Mouse (Mus musculus) midbrain, embryonic 12.5 days (tissue): Measurements from ENCODE around the gene Rims1. TPM values are rescaled to one million over a fixed set of nuclear protein-coding genes. Genes with fewer than 3 reads are reported as not detected.

ENCODE experiments used
- ATAC-seq: fragments of 200-750 bp; cut with Nextera tagmentation; 2 replicates; pipeline ENCODE4 v1.8.0; 2017; ENCODE audit warnings: low read depth, moderate TSS enrichment, moderate library complexity; ENCODE audit not compliant: low FRiP score
- H3K27ac ChIP-seq: fragments of 300-500 bp; sonication (generic); replicated peaks from 2 replicates; pipeline ENCODE4 v1.5.1; 2016; ENCODE audit warnings: mild to moderate bottlenecking
- H3K27me3 ChIP-seq: fragments of 300-500 bp; sonication (generic); 2 replicates; pipeline ENCODE4 v1.6.1; 2016; ENCODE audit warnings: mild to moderate bottlenecking
- H3K36me3 ChIP-seq: fragments of 300-500 bp; sonication (generic); 2 replicates; pipeline ENCODE4 v1.6.1; 2016
- H3K4me1 ChIP-seq: fragments of 300-500 bp; sonication (generic); 2 replicates; pipeline ENCODE4 v1.6.1; 2016
- H3K4me2 ChIP-seq: fragments of 300-500 bp; sonication (generic); replicated peaks from 2 replicates; pipeline ENCODE4 v1.6.1; 2016; ENCODE audit warnings: mild to moderate bottlenecking, moderate library complexity
- H3K4me3 ChIP-seq: fragments of 300-500 bp; sonication (generic); 2 replicates; pipeline ENCODE4 v1.5.1; 2016; ENCODE audit warnings: mild to moderate bottlenecking
- H3K9ac ChIP-seq: fragments of 300-500 bp; sonication (generic); replicated peaks from 2 replicates; pipeline ENCODE4 v1.6.1; 2016; ENCODE audit warnings: mild to moderate bottlenecking, moderate library complexity
- H3K9me3 ChIP-seq: fragments of 300-500 bp; sonication (generic); 2 replicates; pipeline ENCODE4 v1.6.1; 2016; ENCODE audit warnings: mild to moderate bottlenecking
- WGBS: fragments of 180-500 bp; shearing (Covaris S2); methylation state at CpG from one replicate; pipeline ENCODE4 v1.1.7; 2016; 5-methylcytosine and 5-hydroxymethylcytosine counted together
- polyA plus RNA-seq: library from polyadenylated mRNA; unstranded; fragments of >200 nt; fragmentation: Nextera tagmentation; extraction: Ambion mirVana; gene quantifications from 2 replicates; pipeline ENCODE4 v1.2.1, GENCODE M21; 2016

Rims1 gene
- polyA plus RNA-seq, 1 experiment from 2014 or later: 7.3 TPM

- Histone ChIP-seq H3K4me2 (no peak overlapping the region), H3K4me1 (no peaks in the 10 kb centered on the region; the same call in 1 of the 2 replicates), H3K27me3 (no peaks in the 10 kb centered on the region), H3K9me3 (no peaks in the 10 kb centered on the region), H3K27ac (0 out of 2 replicates have a peak overlapping the region, but pooled peaks have one; percentile 15), H3K4me3 (no peak overlapping the region), H3K36me3 (no peaks in the 10 kb centered on the region), H3K9ac (no peak overlapping the region)
- peak; percentile 38; the same call in 1 of the 2 replicates for ATAC-seq
- 72% methylated on average over 8 of the region's 8 CpGs for WGBS
These were observed 176.8 kb downstream of the Rims1 start for GRCm38 (mm10) chr1:22629011-22629410.

GRCm38 (mm10) chr1:22627013-22627412 lies 178.8 kb downstream of the Rims1 start:
- H3K27me3 ChIP-seq: no peaks in the 10 kb centered on the region
- H3K4me3 ChIP-seq: no peak overlapping the region
- H3K9me3 ChIP-seq: no peaks in the 10 kb centered on the region
- H3K4me1 ChIP-seq: no peaks in the 10 kb centered on the region; the same call in 1 of the 2 replicates
- H3K9ac ChIP-seq: no peak overlapping the region
- no peak overlapping the region for H3K4me2 ChIP-seq
- no peak overlapping the region for H3K27ac ChIP-seq
- 56% methylated on average over 5 of the region's 5 CpGs for WGBS
- ATAC-seq: 0 out of 2 replicates have a peak, but pooled peaks have one; percentile 38
- H3K36me3 ChIP-seq: no peaks in the 10 kb centered on the region

GRCm38 (mm10) chr1:22626295-22626694 lies 179.5 kb downstream of the Rims1 start:
- Histone ChIP-seq H3K4me1 (no peaks in the 10 kb centered on the region; the same call in 1 of the 2 replicates), H3K4me2 (no peak overlapping the region), H3K36me3 (no peaks in the 10 kb centered on the region), H3K4me3 (no peak overlapping the region), H3K27ac (no peak overlapping the region), H3K9me3 (no peaks in the 10 kb centered on the region), H3K27me3 (no peaks in the 10 kb centered on the region), H3K9ac (no peak overlapping the region)
- 69% methylated on average over 3 of the region's 3 CpGs for WGBS
- ATAC-seq: no peak

- H3K4me1 ChIP-seq: no peaks in the 10 kb centered on the region
- H3K9me3 ChIP-seq: no peaks in the 10 kb centered on the region; the same call in 1 of the 2 replicates
- H3K36me3 ChIP-seq: no peaks in the 10 kb centered on the region
- no peaks in the 10 kb centered on the region for H3K27me3 ChIP-seq
- H3K27ac ChIP-seq: no peak overlapping the region
- ATAC-seq: no peak
- no peak overlapping the region for H3K9ac ChIP-seq
- 67% methylated on average over 8 of the region's 8 CpGs for WGBS
- H3K4me2 ChIP-seq: no peak overlapping the region
- no peak overlapping the region for H3K4me3 ChIP-seq
These were observed 185.0 kb downstream of the Rims1 start for GRCm38 (mm10) chr1:22620827-22621226.

GRCm38 (mm10) chr1:22615601-22616000 lies 190.2 kb downstream of the Rims1 start:
- H3K9me3 ChIP-seq: no peaks in the 10 kb centered on the region; the same call in 1 of the 2 replicates
- no peak overlapping the region for H3K4me3 ChIP-seq
- no peak for ATAC-seq
- H3K27me3 ChIP-seq: no peaks in the 10 kb centered on the region
- 55% methylated on average over 4 of the region's 4 CpGs for WGBS
- no peaks in the 10 kb centered on the region for H3K4me1 ChIP-seq
- H3K4me2 ChIP-seq: no peak overlapping the region
- H3K9ac ChIP-seq: no peak overlapping the region
- H3K27ac ChIP-seq: no peak overlapping the region
- H3K36me3 ChIP-seq: no peaks in the 10 kb centered on the region

GRCm38 (mm10) chr1:22613609-22614008 lies 192.2 kb downstream of the Rims1 start:
- Histone ChIP-seq H3K27ac (no peak overlapping the region), H3K36me3 (no peaks in the 10 kb centered on the region), H3K27me3 (no peaks in the 10 kb centered on the region), H3K9me3 (no peaks in the 10 kb centered on the region), H3K4me1 (no peaks in the 10 kb centered on the region), H3K4me2 (no peak overlapping the region), H3K9ac (no peak overlapping the region), H3K4me3 (no peak overlapping the region)
- no peak for ATAC-seq
- 89% methylated on average over 3 of the region's 3 CpGs for WGBS

- H3K9me3 ChIP-seq: no peaks in the 10 kb centered on the region
- H3K4me2 ChIP-seq: no peak overlapping the region
- H3K36me3 ChIP-seq: no peaks in the 10 kb centered on the region
- no peaks in the 10 kb centered on the region for H3K4me1 ChIP-seq
- no peak overlapping the region for H3K27ac ChIP-seq
- WGBS: 71% methylated on average over 18 of the region's 18 CpGs
- 0 out of 2 replicates have a peak, but pooled peaks have one; percentile 41 for ATAC-seq
- H3K9ac ChIP-seq: no peak overlapping the region
- H3K27me3 ChIP-seq: no peaks in the 10 kb centered on the region
- no peak overlapping the region for H3K4me3 ChIP-seq
These were observed 201.3 kb downstream of the Rims1 start for GRCm38 (mm10) chr1:22604329-22605044.

GRCm38 (mm10) chr1:22596197-22596596 lies 209.6 kb downstream of the Rims1 start:
- Histone ChIP-seq H3K27me3 (no peaks in the 10 kb centered on the region), H3K27ac (no peak overlapping the region), H3K4me1 (no peaks in the 10 kb centered on the region), H3K4me3 (no peak overlapping the region), H3K9ac (no peak overlapping the region), H3K4me2 (no peak overlapping the region), H3K9me3 (no peaks in the 10 kb centered on the region), H3K36me3 (no peaks in the 10 kb centered on the region)
- 52% methylated on average over 12 of the region's 12 CpGs for WGBS
- ATAC-seq: no peak

- no peak overlapping the region for H3K27ac ChIP-seq
- no peaks in the 10 kb centered on the region for H3K9me3 ChIP-seq
- ATAC-seq: no peak
- no peak overlapping the region for H3K4me2 ChIP-seq
- H3K27me3 ChIP-seq: no peaks in the 10 kb centered on the region
- no peak overlapping the region for H3K9ac ChIP-seq
- no peaks in the 10 kb centered on the region for H3K36me3 ChIP-seq
- no peak overlapping the region for H3K4me3 ChIP-seq
- H3K4me1 ChIP-seq: no peaks in the 10 kb centered on the region
These were observed 211.0 kb downstream of the Rims1 start for GRCm38 (mm10) chr1:22594841-22595240.

- Histone ChIP-seq H3K36me3 (no peaks in the 10 kb centered on the region), H3K9ac (no peak overlapping the region), H3K27ac (no peak overlapping the region), H3K4me3 (no peak overlapping the region), H3K4me1 (no peaks in the 10 kb centered on the region), H3K4me2 (no peak overlapping the region), H3K9me3 (no peaks in the 10 kb centered on the region), H3K27me3 (no peaks in the 10 kb centered on the region)
- WGBS: 85% methylated on average over 7 of the region's 7 CpGs
- ATAC-seq: no peak
These were observed 217.9 kb downstream of the Rims1 start for GRCm38 (mm10) chr1:22587859-22588383.

- 87% methylated on average over 3 of the region's 3 CpGs for WGBS
- H3K27ac ChIP-seq: no peak overlapping the region
These were observed 220.2 kb downstream of the Rims1 start for GRCm38 (mm10) chr1:22585560-22585959.

GRCm38 (mm10) chr1:22579470-22579869 lies 226.3 kb downstream of the Rims1 start:
- H3K9ac ChIP-seq: no peak overlapping the region

More at GRCm38 (mm10) chr1:22585560-22585959, 220.2 kb downstream of the Rims1 start:
- Histone ChIP-seq H3K9me3 (no peaks in the 10 kb centered on the region), H3K36me3 (no peaks in the 10 kb centered on the region), H3K9ac (no peak overlapping the region), H3K4me1 (no peaks in the 10 kb centered on the region), H3K4me3 (no peak overlapping the region), H3K4me2 (no peak overlapping the region), H3K27me3 (no peaks in the 10 kb centered on the region)
- no peak for ATAC-seq

More at GRCm38 (mm10) chr1:22579470-22579869, 226.3 kb downstream of the Rims1 start:
- Histone ChIP-seq H3K36me3 (no peaks in the 10 kb centered on the region), H3K27me3 (no peaks in the 10 kb centered on the region), H3K4me3 (no peak overlapping the region), H3K9me3 (no peaks in the 10 kb centered on the region), H3K27ac (no peak overlapping the region), H3K4me2 (no peak overlapping the region), H3K4me1 (no peaks in the 10 kb centered on the region)
- 90% methylated on average over 3 of the region's 3 CpGs for WGBS
- no peak for ATAC-seq
